ENCODE assay signal across 8 mouse cellular contexts in the genomic region with DNA sequence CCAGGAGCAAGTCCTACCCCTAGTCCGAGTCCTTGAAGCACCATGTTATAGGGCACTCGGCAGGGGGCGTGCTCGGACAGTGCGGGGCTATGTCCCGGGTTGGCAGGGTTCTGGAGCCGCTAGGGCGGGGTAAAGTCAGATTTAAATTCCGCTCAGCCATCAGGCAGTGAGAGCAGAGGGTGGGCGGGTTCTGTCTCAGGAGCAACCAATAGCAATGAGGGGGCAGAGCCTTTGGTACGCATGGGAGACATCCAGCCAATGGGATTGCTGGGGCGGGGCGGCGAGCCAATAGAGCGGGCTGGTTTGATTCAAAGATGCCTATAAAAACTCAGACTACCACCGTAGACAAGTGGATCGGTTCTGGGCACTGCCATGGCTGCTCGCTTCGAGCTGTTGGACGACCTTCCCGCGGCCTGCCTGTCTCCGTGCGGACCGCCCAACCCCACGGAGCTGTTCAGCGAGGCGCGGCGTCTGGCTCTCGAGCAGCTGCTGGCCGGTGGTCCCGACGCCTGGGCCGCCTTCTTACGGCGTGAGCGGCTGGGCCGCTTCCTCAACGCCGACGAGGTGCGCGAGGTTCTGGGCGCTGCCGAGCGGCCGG. TPM values are rescaled to one million over a fixed set of nuclear protein-coding genes. Genes with fewer than 3 reads are reported as not detected.
DNase-seq lines count a peak whose midpoint lies in the region; ATAC-seq and TF ChIP-seq lines count a peak whose summit lies in the region.

A gene (plus strand): TSS at position 352 of the 598 bp plus-strand sequence.

- under 1% methylated on average over 48 of the region's 48 CpGs for WGBS in embryonic facial prominence, embryonic 13.5 days
- WGBS in kidney, adult 2 months: under 1% methylated on average over 48 of the region's 48 CpGs
- under 1% methylated on average over 48 of the region's 48 CpGs for WGBS in limb, embryonic 12.5 days
- WGBS in midbrain, embryonic 15.5 days: under 1% methylated on average over 48 of the region's 48 CpGs
- under 1% methylated on average over 48 of the region's 48 CpGs for WGBS in spleen, adult 2 months

- peak within 1 kb of the TSS; percentile 75 for H3K27ac ChIP-seq in embryonic facial prominence, embryonic 13.5 days
- no peak within 1 kb of the TSS for H3K27ac ChIP-seq in kidney, adult 2 months (ENCODE audit: insufficient read depth, low read depth, low read length)
- peak within 1 kb of the TSS; percentile 85 for H3K27ac ChIP-seq in limb, embryonic 12.5 days
- H3K27ac ChIP-seq in midbrain, embryonic 15.5 days: 0 out of 2 replicates have a peak within 1 kb of the TSS, but pooled peaks have one; percentile 0
- no peak within 1 kb of the TSS; the same call in 1 of the 2 replicates for H3K27ac ChIP-seq in spleen, adult 2 months (ENCODE audit: insufficient read depth, low read length)

- peaks cover 33% of the 10 kb centered on the region for H3K4me1 ChIP-seq in embryonic facial prominence, embryonic 13.5 days
- no peaks in the 10 kb centered on the region for H3K4me1 ChIP-seq in kidney, adult 2 months (ENCODE audit: control insufficient read depth, insufficient read depth, low read length)
- peaks cover 42% of the 10 kb centered on the region for H3K4me1 ChIP-seq in limb, embryonic 12.5 days (replicated peaks)
- H3K4me1 ChIP-seq in midbrain, embryonic 15.5 days: peaks cover 33% of the 10 kb centered on the region
- H3K4me1 ChIP-seq in spleen, adult 2 months (ENCODE audit: control insufficient read depth, insufficient read depth, insufficient read length): peaks cover 2% of the 10 kb centered on the region

- peak; percentile 97 for DNase-seq in 3134 (ENCODE audit: extremely low read depth, insufficient read length, low spot score)
- peak; percentile 96 to 97 for DNase-seq in adrenal gland, postnatal 36 days
- peak; percentile 95 to 97 for DNase-seq in heart, adult 18-20 months
- peak; percentile 98 for DNase-seq in kidney, adult 2 months
- peak; percentile 91 to 94 for DNase-seq in spleen, adult 2 months (ENCODE audit: low read depth in 1 of 2, low spot score in 2 of 2)

- peak; percentile 87 for TF ChIP-seq CTCF in kidney, adult 2 months (conservative IDR thresholded peaks at IDR 0.05; ENCODE audit: insufficient read depth, insufficient read length, low read depth, low read length)
- TF ChIP-seq CTCF in spleen, adult 2 months (IDR thresholded peaks at IDR 0.05; ENCODE audit: extremely low read depth, insufficient read depth, insufficient read length, insufficient replicate concordance): peak; percentile 54; the same call in 1 of the 2 replicates

- H3K36me3 ChIP-seq in embryonic facial prominence, embryonic 13.5 days: 0 out of 2 replicates have a peak, but pooled peaks cover 6% of the 10 kb centered on the region
- no peaks in the 10 kb centered on the region for H3K36me3 ChIP-seq in kidney, adult 2 months (ENCODE audit: control insufficient read depth, insufficient read depth, low read length)
- peaks cover 7% of the 10 kb centered on the region; the same call in 1 of the 2 replicates for H3K36me3 ChIP-seq in limb, embryonic 12.5 days
- H3K36me3 ChIP-seq in midbrain, embryonic 15.5 days (replicated peaks): no peaks in the 10 kb centered on the region
- H3K36me3 ChIP-seq in spleen, adult 2 months (ENCODE audit: control insufficient read depth, insufficient read depth, low read length): peaks cover 6% of the 10 kb centered on the region; the same call in 1 of the 2 replicates

- no peaks in the 10 kb centered on the region for H3K27me3 ChIP-seq in embryonic facial prominence, embryonic 13.5 days
- no peaks in the 10 kb centered on the region for H3K27me3 ChIP-seq in kidney, adult 2 months (replicated peaks; ENCODE audit: control insufficient read depth, insufficient read depth, low read length)
- no peaks in the 10 kb centered on the region for H3K27me3 ChIP-seq in limb, embryonic 12.5 days
- H3K27me3 ChIP-seq in midbrain, embryonic 15.5 days (replicated peaks): no peaks in the 10 kb centered on the region
- H3K27me3 ChIP-seq in spleen, adult 2 months (ENCODE audit: control insufficient read depth, insufficient read depth, low read length): no peaks in the 10 kb centered on the region

- ATAC-seq in embryonic facial prominence, embryonic 13.5 days (ENCODE audit: insufficient number of reproducible peaks, insufficient read depth, low FRiP score, low TSS enrichment, low read depth): peak; percentile 96
- peak; percentile 97 for ATAC-seq in limb, embryonic 12.5 days (ENCODE audit: insufficient number of reproducible peaks, insufficient read depth, low FRiP score, low TSS enrichment, low read depth)
- ATAC-seq in midbrain, embryonic 15.5 days (replicated peaks): peak; percentile 99

- peak within 1 kb of the TSS; percentile 76 for H3K4me3 ChIP-seq in embryonic facial prominence, embryonic 13.5 days
- peak within 1 kb of the TSS; percentile 56 for H3K4me3 ChIP-seq in kidney, adult 2 months (ENCODE audit: insufficient read depth, low read depth, low read length)
- peak within 1 kb of the TSS; percentile 76 for H3K4me3 ChIP-seq in limb, embryonic 12.5 days (replicated peaks)
- peak within 1 kb of the TSS; percentile 61 for H3K4me3 ChIP-seq in midbrain, embryonic 15.5 days
- peak within 1 kb of the TSS; percentile 71 for H3K4me3 ChIP-seq in spleen, adult 2 months (ENCODE audit: extremely low read depth, insufficient read depth, insufficient read length)

- no peak for TF ChIP-seq POLR2A in kidney, adult 2 months (IDR thresholded peaks at IDR 0.05; ENCODE audit: low read depth, low read length)
- 0 out of 2 replicates have a peak, but pooled peaks have one; percentile 3 for TF ChIP-seq POLR2A in spleen, adult 2 months (IDR thresholded peaks at IDR 0.05; ENCODE audit: low read depth, low read length)

- peak within 1 kb of the TSS; percentile 82 for H3K9ac ChIP-seq in embryonic facial prominence, embryonic 13.5 days
- peak within 1 kb of the TSS; percentile 73 for H3K9ac ChIP-seq in limb, embryonic 12.5 days (replicated peaks)
- peak within 1 kb of the TSS; percentile 37 for H3K9ac ChIP-seq in midbrain, embryonic 15.5 days

- H3K4me2 ChIP-seq in embryonic facial prominence, embryonic 13.5 days: peak within 1 kb of the TSS; percentile 92
- peak within 1 kb of the TSS; percentile 85 for H3K4me2 ChIP-seq in limb, embryonic 12.5 days
- H3K4me2 ChIP-seq in midbrain, embryonic 15.5 days: peak within 1 kb of the TSS; percentile 100

- H3K9me3 ChIP-seq in embryonic facial prominence, embryonic 13.5 days: no peaks in the 10 kb centered on the region
- no peaks in the 10 kb centered on the region for H3K9me3 ChIP-seq in limb, embryonic 12.5 days
- H3K9me3 ChIP-seq in midbrain, embryonic 15.5 days: no peaks in the 10 kb centered on the region

RNA-seq across cellular contexts. Expression of the gene that starts here (rescaled TPM):
- 1 to 10 TPM; 1.6 to 1.9 TPM for total RNA-seq in adrenal gland, postnatal 36 days (2021)
- polyA plus RNA-seq in embryonic facial prominence, embryonic 13.5 days (2015; fragmentation: Nextera tagmentation; extraction: Ambion mirVana): 46.8 and 47.5 TPM in 2 replicates
- under 1 TPM; 0.44 to 0.89 TPM for total RNA-seq in heart, adult 18-20 months (2021)
- 0.50 and 0.69 TPM in 2 replicates for polyA plus RNA-seq in kidney, adult 2 months (2012; rRNA removed)
- polyA plus RNA-seq in limb, embryonic 12.5 days (2016; fragmentation: Nextera tagmentation; extraction: Ambion mirVana): 54.5 and 55.3 TPM in 2 replicates
- 6.0 and 7.3 TPM in 2 replicates for polyA plus RNA-seq in midbrain, embryonic 15.5 days (2015; fragmentation: Nextera tagmentation; extraction: Ambion mirVana)
- polyA plus RNA-seq in spleen, adult 2 months (2012; rRNA removed): 2.9 and 5.5 TPM in 2 replicates

Comparison
In these comparisons a context has a peak if more than half of its experiments do, and no peak if none do; other contexts are left out.
1. Peak in DNase-seq in heart, adult 18-20 months; RNA of the gene not detected or under 1 TPM.
2. Peak in DNase-seq and H3K4me3 ChIP-seq in kidney, adult 2 months; RNA of the gene not detected or under 1 TPM.
3. H3K27ac ChIP-seq: peak in embryonic facial prominence, embryonic 13.5 days (single experiment), limb, embryonic 12.5 days (single experiment) and midbrain, embryonic 15.5 days (single experiment); none in kidney, adult 2 months (single experiment) and spleen, adult 2 months (single experiment).
4. Peak in every context shown above with its lines, with median percentiles within 50 percentile points of each other: DNase-seq, ATAC-seq, H3K4me2 ChIP-seq, H3K4me3 ChIP-seq and H3K9ac ChIP-seq.